Mouse (Mus musculus) intestine, embryonic 15.5 days (tissue): ENCODE results near the gene Nom1. TPM values are rescaled to one million over a fixed set of nuclear protein-coding genes. Genes with fewer than 3 reads are reported as not detected.

Experiments
- ATAC-seq: fragments of 200-750 bp; cut with Nextera tagmentation; 2 replicates; pipeline ENCODE4 v1.8.0; 2017; ENCODE audit warnings: moderate TSS enrichment, moderate library complexity
- H3K27ac ChIP-seq: fragments of 300-500 bp; sonication (generic); 2 replicates; pipeline ENCODE4 v1.5.1; 2015; ENCODE audit warnings: mild to moderate bottlenecking, inconsistent platforms
- H3K27me3 ChIP-seq: fragments of 300-500 bp; sonication (generic); replicated peaks from 2 replicates; pipeline ENCODE4 v1.6.1; 2015; ENCODE audit warnings: inconsistent platforms
- H3K36me3 ChIP-seq: fragments of 300-500 bp; sonication (generic); 2 replicates; pipeline ENCODE4 v1.6.1; 2015; ENCODE audit warnings: inconsistent platforms
- H3K4me1 ChIP-seq: fragments of 300-500 bp; sonication (generic); replicated peaks from 2 replicates; pipeline ENCODE4 v1.6.1; 2015; ENCODE audit warnings: inconsistent platforms
- H3K4me2 ChIP-seq: fragments of 300-500 bp; sonication (generic); replicated peaks from 2 replicates; pipeline ENCODE4 v1.6.1; 2015; ENCODE audit warnings: mild to moderate bottlenecking, inconsistent platforms
- H3K4me3 ChIP-seq: fragments of 300-500 bp; sonication (generic); replicated peaks from 2 replicates; pipeline ENCODE4 v1.5.1; 2015; ENCODE audit warnings: inconsistent platforms
- H3K9ac ChIP-seq: fragments of 300-500 bp; sonication (generic); 2 replicates; pipeline ENCODE4 v1.6.1; 2015; ENCODE audit warnings: inconsistent platforms
- H3K9me3 ChIP-seq: fragments of 300-500 bp; sonication (generic); 2 replicates; pipeline ENCODE4 v1.6.1; 2016; ENCODE audit warnings: inconsistent platforms
- WGBS: fragments of 180-500 bp; shearing (Covaris S2); methylation state at CpG from one replicate; pipeline ENCODE4 v1.1.7; 2015; 5-methylcytosine and 5-hydroxymethylcytosine counted together
- polyA plus RNA-seq: library from polyadenylated mRNA; unstranded; fragments of >200 nt; fragmentation: Nextera tagmentation; extraction: Ambion mirVana; gene quantifications from 2 replicates; pipeline ENCODE4 v1.2.1, GENCODE M21; 2015

Gene Nom1
- polyA plus RNA-seq, 1 experiment from 2014 or later, result 31.0 TPM

DNA sequence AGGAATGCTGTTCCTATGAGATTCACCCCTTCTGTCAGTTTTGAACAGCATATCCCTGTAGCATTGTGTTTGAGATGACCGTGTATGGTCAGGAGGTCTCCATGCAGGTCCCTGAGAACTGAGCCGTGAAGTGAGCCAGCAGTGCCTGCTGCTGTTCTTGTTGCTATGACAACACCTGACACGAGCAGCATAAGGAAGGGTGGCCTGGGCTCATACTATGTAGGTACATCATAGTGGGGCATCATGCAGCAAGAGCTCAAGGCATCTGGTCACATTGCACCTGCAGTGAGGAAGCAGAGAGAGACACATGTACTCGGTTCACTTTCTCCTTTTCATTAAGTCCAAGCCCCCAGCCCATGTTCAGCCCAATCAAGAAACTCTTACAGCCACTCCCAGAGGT is 17.9 kb downstream of the Nom1 start:
- WGBS, result 68% methylated on average over 4 of the region's 4 CpGs
- no peaks in the 10 kb centered on the region for H3K4me1 ChIP-seq
- H3K9ac ChIP-seq, result no peak overlapping the region
- H3K9me3 ChIP-seq, result no peaks in the 10 kb centered on the region
- H3K27me3 ChIP-seq, result no peaks in the 10 kb centered on the region
- no peak overlapping the region for H3K4me3 ChIP-seq
- ATAC-seq, result no peak
- no peak overlapping the region for H3K4me2 ChIP-seq
- no peak overlapping the region for H3K27ac ChIP-seq
- peaks cover 34% of the 10 kb centered on the region for H3K36me3 ChIP-seq

DNA sequence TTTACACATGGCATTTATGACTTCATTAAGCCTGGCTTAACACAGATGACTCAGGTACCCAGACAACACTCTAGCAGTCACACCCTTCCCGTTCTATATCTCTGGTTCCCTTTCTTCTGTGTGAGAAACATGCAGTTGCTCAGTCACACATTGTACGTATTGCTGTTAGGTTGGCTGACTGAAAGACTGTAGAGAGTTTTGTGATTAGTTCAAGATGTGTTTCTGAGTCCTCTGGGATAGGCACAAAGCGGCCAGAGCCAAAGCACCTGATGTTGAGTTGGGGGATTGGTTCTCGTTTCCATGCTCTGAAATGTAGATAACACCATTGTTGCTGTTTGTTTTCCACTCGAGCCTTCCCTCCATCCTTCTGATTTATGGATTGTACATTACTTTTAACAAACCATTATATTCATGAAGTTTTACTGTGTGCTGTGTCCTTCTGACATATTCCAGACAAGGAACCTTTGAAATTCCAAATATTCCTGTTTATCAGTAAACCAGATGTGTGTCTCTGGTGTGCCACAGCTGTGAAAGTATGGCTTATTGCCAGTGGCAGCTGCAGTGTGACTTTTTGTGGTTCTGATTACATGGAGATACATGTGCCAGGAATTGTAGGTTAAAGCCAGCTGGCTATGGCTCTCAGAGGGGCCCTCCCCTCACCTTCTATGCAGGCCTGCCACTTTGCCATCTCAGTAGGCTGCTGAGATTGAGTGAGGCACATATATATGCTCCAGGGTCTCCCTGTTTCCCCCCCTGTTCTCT is 22.6 kb downstream of the Nom1 start:
- no peak overlapping the region for H3K4me3 ChIP-seq
- H3K9me3 ChIP-seq, result no peaks in the 10 kb centered on the region
- peaks cover 11% of the 10 kb centered on the region for H3K36me3 ChIP-seq
- no peak for ATAC-seq
- H3K27ac ChIP-seq, result no peak overlapping the region
- 71% methylated on average over 5 of the region's 5 CpGs for WGBS
- H3K9ac ChIP-seq, result no peak overlapping the region
- H3K4me2 ChIP-seq, result no peak overlapping the region
- H3K27me3 ChIP-seq, result no peaks in the 10 kb centered on the region
- no peaks in the 10 kb centered on the region for H3K4me1 ChIP-seq

DNA sequence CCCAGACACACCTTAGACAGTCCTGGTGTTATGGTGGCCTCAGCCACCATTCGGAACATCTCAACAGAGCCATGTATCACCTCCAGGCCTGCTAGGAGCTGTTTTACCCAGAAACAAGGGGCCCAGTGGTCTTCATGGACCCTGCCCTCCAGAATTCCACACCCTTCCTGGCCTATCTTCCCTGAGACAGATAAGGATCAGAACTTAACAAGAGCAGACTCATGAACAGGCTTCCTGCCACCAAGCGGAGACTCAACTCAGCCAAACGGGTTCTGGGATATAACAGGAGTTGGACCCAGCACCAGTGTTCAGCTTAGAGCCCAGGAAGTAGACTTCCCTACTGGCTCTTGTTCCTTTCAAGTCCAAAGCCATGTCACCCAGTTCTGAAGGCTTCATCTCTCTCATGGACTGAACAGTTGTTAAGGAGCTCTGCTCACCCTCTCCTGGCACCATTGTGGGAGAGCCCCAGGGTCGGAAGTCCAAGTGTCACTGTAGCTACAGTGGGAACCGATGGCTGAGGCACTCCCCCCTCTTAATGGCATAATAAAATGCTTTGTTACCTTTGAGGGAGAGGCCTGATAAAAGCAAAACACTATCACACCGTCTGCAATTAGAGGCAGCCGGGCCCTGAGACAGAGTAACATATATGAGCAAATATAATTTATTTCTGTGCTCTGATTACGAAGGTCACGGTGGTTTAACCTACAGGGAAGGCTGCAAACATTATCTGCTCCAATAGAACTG is 28.7 kb downstream of the Nom1 start:
- Histone ChIP-seq H3K4me3 (no peak overlapping the region), H3K36me3 (no peaks in the 10 kb centered on the region), H3K27ac (peak overlapping the region; percentile 36; the same call in 1 of the 2 replicates), H3K27me3 (peaks cover 8% of the 10 kb centered on the region), H3K9me3 (no peaks in the 10 kb centered on the region), H3K4me2 (peak overlapping the region; percentile 36), H3K4me1 (peaks cover 5% of the 10 kb centered on the region), H3K9ac (no peak overlapping the region)
- ATAC-seq, result peak; percentile 90
- 40% methylated on average over 9 of the region's 9 CpGs for WGBS

DNA sequence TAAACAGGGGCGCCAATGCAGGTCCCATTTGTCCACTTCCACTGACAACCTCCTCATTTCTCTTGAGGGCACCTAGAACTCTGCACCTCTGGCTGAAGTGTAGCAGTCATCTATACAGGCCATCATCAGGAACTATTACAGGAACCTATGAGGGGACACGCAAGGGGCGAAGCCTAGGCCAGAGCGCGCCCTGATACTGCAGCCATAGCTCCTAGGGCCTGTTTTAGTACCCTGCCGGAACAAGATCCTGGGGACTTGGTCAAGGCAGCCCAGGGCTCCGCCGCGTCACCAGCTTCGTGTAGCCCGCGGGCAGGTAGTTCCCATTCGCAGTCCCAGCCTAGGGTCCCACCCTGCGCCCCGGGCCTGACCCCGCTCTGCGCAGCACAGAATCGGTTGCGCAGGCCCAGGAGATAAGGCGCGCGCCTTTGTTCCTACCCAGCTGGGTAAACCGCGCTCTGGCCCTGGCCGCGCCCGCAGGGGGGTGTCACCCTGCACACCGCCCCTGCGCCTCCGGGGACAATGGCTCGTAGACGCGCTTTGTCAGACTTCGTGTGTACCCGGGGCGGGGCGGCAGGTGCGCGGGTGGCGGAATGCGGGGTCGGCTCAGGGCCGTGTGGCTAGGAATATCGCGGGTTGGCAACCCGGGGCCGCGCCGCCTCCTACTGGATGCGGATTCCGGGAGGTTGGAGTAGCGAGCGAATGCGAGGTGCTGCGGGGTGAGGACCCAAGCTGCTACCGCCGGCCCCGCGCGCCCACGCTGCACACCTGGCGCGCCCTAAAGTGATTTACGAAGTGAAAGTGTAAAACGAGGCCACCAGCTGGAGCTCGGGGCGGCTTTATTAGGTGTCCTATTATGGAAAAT is 33.3 kb downstream of the Nom1 start:
- Histone ChIP-seq H3K4me3 (peak overlapping the region; percentile 49), H3K9me3 (no peaks in the 10 kb centered on the region), H3K9ac (peak overlapping the region; percentile 41), H3K4me2 (peak overlapping the region; percentile 71), H3K4me1 (peaks cover 5% of the 10 kb centered on the region), H3K36me3 (no peaks in the 10 kb centered on the region), H3K27me3 (peaks cover 44% of the 10 kb centered on the region), H3K27ac (peak overlapping the region; percentile 30; the same call in 1 of the 2 replicates)
- ATAC-seq, result peak; percentile 82
- 3% methylated on average over 67 of the region's 67 CpGs for WGBS

DNA sequence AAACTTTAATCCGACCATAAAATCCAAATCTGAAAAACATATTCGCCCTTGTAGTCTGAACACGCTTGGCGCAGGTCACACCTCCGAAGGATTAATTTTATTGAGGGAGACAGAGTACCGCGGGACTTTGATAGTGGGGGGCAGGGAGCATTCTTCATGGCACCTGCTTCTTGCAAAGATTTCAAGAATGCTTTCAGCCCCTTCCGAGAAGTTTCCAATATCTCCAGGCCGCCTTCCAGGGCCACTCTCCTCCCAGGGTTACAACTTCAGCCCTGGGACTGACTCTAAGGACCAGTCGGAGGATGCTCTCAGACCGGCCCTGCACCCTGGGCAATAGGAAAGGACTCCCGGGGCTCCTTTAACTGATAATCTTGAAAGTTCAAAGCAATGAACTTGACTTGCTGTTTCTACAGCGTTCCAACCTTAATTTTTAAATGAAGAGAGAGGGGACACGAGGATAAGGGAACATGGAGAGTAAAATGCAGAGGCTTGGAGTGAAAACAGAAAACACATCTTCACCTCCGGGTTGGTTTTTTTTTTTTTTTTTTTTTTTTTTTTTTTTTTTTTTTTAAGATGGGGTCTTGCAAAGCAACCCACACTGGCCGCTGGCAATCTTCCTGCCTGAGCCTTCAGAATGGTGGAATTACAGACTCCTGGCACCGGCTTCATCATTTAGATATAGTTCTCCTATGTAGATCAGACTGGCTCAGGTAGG is 34.0 kb downstream of the Nom1 start:
- Histone ChIP-seq H3K36me3 (no peaks in the 10 kb centered on the region), H3K9ac (peak overlapping the region; percentile 41; the same call in 1 of the 2 replicates), H3K9me3 (no peaks in the 10 kb centered on the region), H3K4me1 (peaks cover 5% of the 10 kb centered on the region), H3K4me3 (peak overlapping the region; percentile 49), H3K4me2 (peak overlapping the region; percentile 71), H3K27me3 (peaks cover 47% of the 10 kb centered on the region), H3K27ac (0 out of 2 replicates have a peak overlapping the region, but pooled peaks have one; percentile 30)
- ATAC-seq, result 0 out of 2 replicates have a peak, but pooled peaks have one; percentile 4
- WGBS, result 5% methylated on average over 17 of the region's 17 CpGs

DNA sequence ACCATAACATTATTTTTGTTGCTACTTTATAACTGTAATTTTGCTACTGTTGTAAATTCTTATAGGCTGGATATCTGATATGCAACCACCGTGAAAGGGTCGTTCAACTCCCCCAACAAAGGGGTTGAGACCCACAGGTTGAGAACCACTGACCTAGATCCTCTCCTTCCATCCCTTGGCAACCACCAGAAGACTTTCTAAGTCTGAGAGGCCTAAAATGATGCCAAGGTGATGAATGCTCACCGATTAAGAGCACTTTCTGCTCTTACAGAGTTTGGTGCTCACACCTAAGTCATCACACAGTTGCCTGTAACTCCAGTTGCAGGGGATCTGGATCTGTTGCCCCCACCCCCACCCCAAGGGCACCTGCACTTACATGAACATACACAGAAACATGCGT is 35.0 kb downstream of the Nom1 start:
- Histone ChIP-seq H3K4me3 (no peak overlapping the region), H3K9me3 (no peaks in the 10 kb centered on the region), H3K27me3 (peaks cover 56% of the 10 kb centered on the region), H3K4me1 (peaks cover 5% of the 10 kb centered on the region), H3K4me2 (no peak overlapping the region), H3K36me3 (no peaks in the 10 kb centered on the region), H3K9ac (no peak overlapping the region), H3K27ac (no peak overlapping the region)
- 27% methylated on average over 4 of the region's 4 CpGs for WGBS
- no peak for ATAC-seq

DNA sequence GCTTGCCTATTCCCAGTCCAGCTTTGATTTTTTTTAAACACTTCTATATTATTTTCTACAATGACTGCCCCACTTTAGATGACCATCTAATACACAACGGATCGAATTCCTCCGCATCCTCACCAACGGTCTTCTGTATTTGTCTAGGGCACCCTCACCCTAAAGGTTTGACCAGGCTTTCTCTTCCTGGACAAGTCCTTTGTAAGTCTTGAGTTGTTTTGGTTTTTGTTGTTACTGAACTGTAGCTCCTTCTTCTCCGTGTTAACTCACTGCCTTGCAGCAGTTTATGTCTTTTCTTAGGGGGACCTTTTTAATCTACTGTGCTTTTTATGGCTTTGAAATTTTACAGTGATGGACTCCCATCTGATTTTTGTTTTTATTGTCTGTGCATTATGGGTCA is 35.8 kb downstream of the Nom1 start:
- Histone ChIP-seq H3K4me1 (peaks cover 5% of the 10 kb centered on the region), H3K4me3 (no peak overlapping the region), H3K27me3 (peaks cover 64% of the 10 kb centered on the region), H3K27ac (no peak overlapping the region), H3K36me3 (no peaks in the 10 kb centered on the region), H3K9ac (no peak overlapping the region), H3K9me3 (no peaks in the 10 kb centered on the region), H3K4me2 (no peak overlapping the region)
- no peak for ATAC-seq
- WGBS, result 35% methylated on average over 5 of the region's 5 CpGs

DNA sequence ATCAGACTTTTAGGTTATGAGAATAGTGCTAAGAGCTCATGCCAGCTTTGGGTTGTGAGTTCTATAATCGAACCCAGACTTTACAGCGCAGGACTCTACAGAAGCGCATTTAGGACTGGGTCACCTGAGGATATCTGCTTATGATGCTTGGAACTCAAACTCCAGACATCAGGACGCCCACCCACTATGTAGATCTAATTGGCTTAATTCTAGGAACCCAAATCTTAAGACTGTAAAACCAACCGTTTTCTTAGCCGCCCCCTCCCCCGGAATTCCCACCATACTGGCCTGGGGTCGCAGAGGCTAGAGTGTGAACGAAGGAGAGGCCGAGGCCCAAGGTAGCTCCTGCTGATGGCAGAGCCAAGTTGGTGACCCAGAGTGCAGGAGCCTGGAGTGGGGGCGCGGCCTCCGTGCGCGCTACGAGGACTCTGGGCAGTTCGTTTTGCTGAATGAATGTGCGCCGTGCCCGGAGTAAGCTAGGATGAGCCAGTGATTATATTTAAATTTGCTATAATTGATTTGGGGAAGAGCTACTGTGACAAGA is 36.5 kb downstream of the Nom1 start:
- H3K27me3 ChIP-seq, result peaks cover 71% of the 10 kb centered on the region
- no peak for ATAC-seq
- H3K36me3 ChIP-seq, result no peaks in the 10 kb centered on the region
- 28% methylated on average over 20 of the region's 20 CpGs for WGBS
- H3K4me1 ChIP-seq, result peaks cover 5% of the 10 kb centered on the region
- H3K27ac ChIP-seq, result no peak overlapping the region
- no peak overlapping the region for H3K9ac ChIP-seq
- H3K4me3 ChIP-seq, result no peak overlapping the region
- no peaks in the 10 kb centered on the region for H3K9me3 ChIP-seq
- H3K4me2 ChIP-seq, result no peak overlapping the region

DNA sequence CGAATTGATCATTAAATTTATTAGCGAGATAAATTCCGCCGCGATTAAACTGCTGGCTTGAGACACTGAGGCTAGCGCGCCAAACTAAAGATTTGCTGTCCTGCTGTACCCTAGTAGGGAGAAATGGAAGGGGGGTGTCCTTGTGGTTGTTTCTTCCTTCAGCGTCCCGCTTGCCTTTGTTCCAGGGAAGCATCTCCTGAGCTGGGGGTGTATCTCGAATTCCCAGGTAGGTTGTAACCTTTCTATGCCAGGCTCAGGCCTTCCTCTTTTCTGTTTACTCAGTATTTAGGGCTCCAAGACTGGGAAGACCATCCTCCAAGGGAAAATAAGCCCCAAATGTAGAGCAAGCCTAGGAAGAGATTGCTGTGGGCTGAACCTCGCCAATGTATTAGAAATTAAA is 36.9 kb downstream of the Nom1 start:
- Histone ChIP-seq H3K27ac (no peak overlapping the region), H3K4me1 (peaks cover 5% of the 10 kb centered on the region), H3K9ac (no peak overlapping the region), H3K9me3 (no peaks in the 10 kb centered on the region), H3K4me2 (no peak overlapping the region), H3K4me3 (no peak overlapping the region), H3K27me3 (peaks cover 74% of the 10 kb centered on the region), H3K36me3 (no peaks in the 10 kb centered on the region)
- 30% methylated on average over 11 of the region's 11 CpGs for WGBS
- no peak for ATAC-seq

DNA sequence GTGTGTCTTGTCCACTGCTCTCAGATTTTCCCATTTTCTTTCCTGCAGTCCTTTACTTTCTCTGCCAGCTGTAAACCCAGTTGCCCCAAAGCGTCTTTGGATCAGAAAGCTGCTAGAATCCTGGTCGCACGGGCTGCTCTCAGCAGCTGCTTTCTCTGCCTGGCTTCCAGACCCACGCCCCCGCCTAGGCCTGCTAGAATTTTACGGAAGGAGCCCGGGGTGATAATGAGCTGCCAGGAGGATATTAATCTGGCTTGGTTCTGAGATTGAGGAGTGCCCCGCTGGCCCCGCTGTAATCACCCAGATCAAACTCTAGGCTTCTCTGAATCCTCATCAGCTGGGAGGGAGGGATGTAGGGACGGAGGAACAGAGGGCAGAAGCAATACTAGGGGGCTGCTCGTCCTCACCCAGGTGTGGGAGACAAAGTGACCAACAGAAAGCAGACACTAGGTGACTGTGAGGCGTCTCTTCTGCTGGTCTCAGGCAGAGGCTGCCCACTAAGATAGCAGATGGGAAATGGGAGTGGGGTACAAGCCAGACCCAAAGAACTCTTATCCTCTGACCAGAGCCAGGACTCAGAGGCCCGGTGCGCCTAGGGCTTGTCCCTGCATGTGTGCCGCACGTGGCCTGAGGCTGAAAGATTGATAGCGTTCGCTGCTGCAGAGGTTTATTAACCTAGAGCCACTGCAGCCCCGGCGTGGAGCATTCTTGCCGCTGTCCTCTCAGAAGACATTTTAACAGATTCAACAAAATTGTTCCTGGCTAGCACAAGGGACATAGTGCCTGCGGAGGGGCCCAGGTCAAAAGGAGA is 37.6 kb downstream of the Nom1 start:
- no peak overlapping the region for H3K27ac ChIP-seq
- no peak overlapping the region for H3K9ac ChIP-seq
- peaks cover 80% of the 10 kb centered on the region for H3K27me3 ChIP-seq
- H3K4me1 ChIP-seq, result peaks cover 5% of the 10 kb centered on the region
- H3K36me3 ChIP-seq, result no peaks in the 10 kb centered on the region
- H3K4me2 ChIP-seq, result no peak overlapping the region
- H3K9me3 ChIP-seq, result no peaks in the 10 kb centered on the region
- ATAC-seq, result no peak
- H3K4me3 ChIP-seq, result no peak overlapping the region
- 16% methylated on average over 22 of the region's 22 CpGs for WGBS
